Mouse (Mus musculus): ENCODE results near the gene Zkscan4.
A peak's percentile ranks its signal among the peaks of the same experiment; 100 is the strongest.

DNA sequence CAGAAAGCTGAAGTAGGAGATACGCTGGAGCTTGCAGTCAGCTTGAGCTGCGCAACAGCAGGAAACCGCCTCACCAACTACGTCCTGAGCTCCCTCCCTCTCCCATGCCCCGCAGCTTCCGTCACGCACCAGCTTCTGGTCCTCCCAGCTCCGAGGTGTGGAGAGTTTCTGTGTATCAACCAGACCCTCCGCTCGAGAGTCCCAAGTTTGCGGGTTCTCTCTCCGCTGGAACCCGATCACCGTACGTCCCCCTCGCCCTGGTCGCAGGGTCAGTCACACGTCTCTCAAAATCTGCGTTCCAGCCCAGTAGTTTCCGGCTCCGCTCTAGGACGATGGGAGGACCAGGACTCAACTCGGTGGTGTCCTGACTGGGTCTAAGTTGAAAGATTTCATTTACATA, 25.3 kb upstream of the Zkscan4 start, which contains the start of gene Zscan26:
- TF ChIP-seq CTCF (IDR thresholded peaks at IDR 0.05; ENCODE audit: borderline replicate concordance, insufficient read depth, low read depth, low read length) (no peak), POLR2A (IDR thresholded peaks at IDR 0.05; ENCODE audit: borderline replicate concordance, insufficient read depth, low read length) (peak; percentile 74)
